Mouse (Mus musculus) neutrophil, adult 65 days (primary cell): ENCODE data around the gene Pacs2. TPM values are rescaled to one million over a fixed set of nuclear protein-coding genes. Genes with fewer than 3 reads are reported as not detected.

Source experiments
- total RNA-seq: library from RNA; stranded (reverse); gene quantifications from 2 replicates; pipeline ENCODE4 v1.2.4, GENCODE M21; 2023

The Pacs2 gene
- 42.7 and 56.7 TPM in 2 replicates for total RNA-seq

GRCm38 (mm10) chr12:113013604-113014558 lies at the start of gene Pacs2:
Gene Pacs2 (plus strand): TSS chr12:113014508.

DNA sequence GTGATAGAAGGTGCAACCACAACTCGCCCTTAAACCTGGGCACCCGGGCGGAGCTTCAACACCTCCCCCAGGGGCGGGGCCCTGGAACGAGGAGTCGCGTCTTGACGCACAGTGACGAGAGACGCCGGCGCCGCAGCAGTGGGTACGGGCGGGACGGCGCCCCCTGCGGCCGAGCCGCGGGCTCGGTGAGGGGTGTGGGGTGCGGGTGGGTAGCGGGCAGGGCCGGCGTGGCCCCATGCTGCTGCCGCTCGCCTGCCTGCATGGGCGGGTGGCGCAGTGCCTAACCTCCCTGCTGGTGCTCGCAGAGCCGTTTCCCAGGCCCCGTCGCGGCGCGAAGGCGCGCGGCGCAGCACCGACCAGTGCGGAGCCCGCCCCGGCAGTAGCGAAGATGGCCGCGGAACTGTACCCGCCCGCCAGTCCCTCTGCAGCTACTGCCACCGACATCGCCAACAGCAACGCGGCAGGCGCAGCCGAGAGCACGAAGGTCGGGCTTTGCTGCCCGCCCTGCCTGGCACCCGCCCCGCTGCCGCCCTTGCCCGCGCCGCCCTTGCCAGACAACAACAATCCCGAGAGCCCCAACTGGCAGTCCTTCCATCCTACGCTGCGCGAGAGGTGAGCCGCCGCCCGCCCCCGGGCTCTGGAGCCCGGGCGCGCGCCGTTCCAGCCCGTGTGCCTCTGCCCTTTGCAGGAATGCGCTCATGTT lies 37.8 kb upstream of the Pacs2 start, which contains the start of gene Btbd6:
TSS of gene Btbd6 (plus strand) at position 112 of the 703 bp plus-strand sequence.

DNA sequence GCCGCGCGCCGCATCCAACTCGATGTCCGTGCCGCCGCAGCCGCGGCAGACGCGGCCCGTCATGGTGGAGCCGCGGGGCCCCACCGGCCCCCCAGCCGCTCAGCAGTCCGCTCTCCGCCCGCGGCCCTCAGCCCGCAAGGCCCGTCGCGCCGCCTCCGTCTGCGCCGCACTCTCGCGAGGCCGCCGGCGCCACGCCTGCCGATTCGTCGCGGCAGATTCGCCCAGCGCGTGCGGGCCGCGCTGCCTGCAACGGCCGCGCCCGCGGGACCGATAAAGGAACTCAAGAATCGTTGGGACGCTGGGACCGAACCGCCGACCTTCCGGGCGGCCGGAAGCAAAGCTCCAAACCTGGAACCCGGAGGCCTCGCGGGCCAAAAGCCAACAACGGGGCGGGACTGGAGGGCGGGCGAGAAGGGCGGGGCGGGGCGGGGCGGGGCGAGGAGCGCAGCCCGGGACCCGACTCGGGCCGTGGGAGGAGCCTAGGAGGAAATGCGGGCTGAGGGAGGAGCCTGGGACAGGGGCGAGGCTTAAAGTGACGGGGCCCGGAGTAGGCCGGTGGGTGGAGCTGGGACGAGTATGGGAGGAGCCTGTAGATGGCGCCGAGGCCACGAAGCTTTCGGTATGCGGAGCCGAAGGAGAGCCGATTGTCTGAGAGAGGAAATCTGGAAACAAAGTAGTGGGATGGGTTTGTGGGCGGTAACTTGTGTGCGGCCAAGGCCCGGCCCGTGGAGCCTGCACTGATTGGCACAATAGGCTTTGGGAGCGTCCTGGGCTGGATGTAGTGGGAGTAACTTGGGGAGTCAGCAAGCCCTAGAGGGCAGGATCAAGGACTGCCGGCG lies 13.8 kb upstream of the Pacs2 start, which contains the start of gene Brf1:
TSS of gene Brf1 (minus strand) at position 411 of the 839 bp plus-strand sequence.

DNA sequence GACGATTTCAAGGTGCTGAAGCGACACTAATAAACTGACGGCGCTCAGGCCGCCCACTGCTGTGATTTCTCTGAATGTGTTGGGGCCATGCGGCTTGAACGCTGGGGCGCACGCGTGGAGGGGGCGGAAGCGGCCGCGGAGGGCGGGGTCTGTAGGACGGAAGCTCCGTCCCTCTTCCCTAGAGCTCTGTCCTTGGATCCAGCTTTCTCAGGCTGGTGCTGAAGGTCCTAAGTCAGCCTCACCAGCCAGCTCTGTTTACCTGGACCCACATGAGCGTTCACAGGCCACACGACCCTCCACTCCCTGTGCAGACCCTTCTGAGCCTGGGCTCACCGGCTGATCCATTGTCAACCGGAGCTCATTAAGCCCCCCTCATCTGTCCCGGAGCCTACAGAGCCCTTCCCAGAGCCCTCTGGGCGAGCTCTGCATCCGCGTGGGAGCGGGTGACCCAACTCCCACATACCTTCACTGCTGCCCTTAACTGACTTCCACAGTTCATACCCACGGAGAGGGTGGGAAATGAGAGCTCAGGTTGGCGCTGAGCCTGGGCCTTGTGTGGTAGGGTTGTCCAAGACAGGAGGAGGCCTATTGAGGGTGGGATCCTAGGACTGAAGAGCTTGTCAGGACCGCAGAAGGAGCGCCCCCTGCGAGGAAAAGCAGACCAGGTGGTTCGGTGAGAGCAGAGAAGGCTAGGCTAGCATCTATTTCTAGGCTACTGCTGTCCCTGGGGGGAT lies 60.2 kb downstream of the Pacs2 start, which contains the start of gene Tex22:
TSS of gene Tex22 (plus strand) at position 174 of the 734 bp plus-strand sequence.

GRCm38 (mm10) chr12:113097749-113098281 lies 83.5 kb downstream of the Pacs2 start, which contains the start of gene Mta1:
Gene Mta1 (plus strand): TSS chr12:113098278.

Other genes with a start within 250 kb of the Pacs2 start
- gene Ahnak2, start 211.9 kb upstream of the Pacs2 start, total RNA-seq = 0.50 and 0.73 TPM in 2 replicates
- 2.0 and 3.2 TPM in 2 replicates for gene Clba1, start 205.6 kb upstream of the Pacs2 start, total RNA-seq
- 30.0 and 37.4 TPM in 2 replicates for gene Cdca4, start 185.1 kb upstream of the Pacs2 start, total RNA-seq
- gene Gpr132, start 146.3 kb upstream of the Pacs2 start, total RNA-seq = 41.6 and 52.2 TPM in 2 replicates
- gene Jag2, start 84.7 kb upstream of the Pacs2 start, total RNA-seq = 0.27 and 0.82 TPM in 2 replicates
- 6.1 and 7.4 TPM in 2 replicates for gene Nudt14, start 72.4 kb upstream of the Pacs2 start, total RNA-seq
- gene Btbd6, start 38.0 kb upstream of the Pacs2 start, total RNA-seq = 2.0 and 3.6 TPM in 2 replicates
- 55.0 and 78.7 TPM in 2 replicates for gene Brf1, start 13.8 kb upstream of the Pacs2 start, total RNA-seq
- 0.36 TPM in 1 of 2 replicates, not detected in the other for gene Tex22, start 60.0 kb downstream of the Pacs2 start, total RNA-seq
- gene Mta1, start 83.8 kb downstream of the Pacs2 start, total RNA-seq = 14.7 and 18.9 TPM in 2 replicates
- gene Crip2, start 125.7 kb downstream of the Pacs2 start, total RNA-seq = 2.3 and 4.2 TPM in 2 replicates
- 334 and 480 TPM in 2 replicates for gene Crip1, start 131.8 kb downstream of the Pacs2 start, total RNA-seq
- 10.5 and 12.2 TPM in 2 replicates for gene Tedc1, start 141.9 kb downstream of the Pacs2 start, total RNA-seq
- gene Tmem121, start 171.4 kb downstream of the Pacs2 start, total RNA-seq = not detected in 2 replicates